25 mouse cellular contexts compared by ENCODE assay signal in the genomic region with DNA sequence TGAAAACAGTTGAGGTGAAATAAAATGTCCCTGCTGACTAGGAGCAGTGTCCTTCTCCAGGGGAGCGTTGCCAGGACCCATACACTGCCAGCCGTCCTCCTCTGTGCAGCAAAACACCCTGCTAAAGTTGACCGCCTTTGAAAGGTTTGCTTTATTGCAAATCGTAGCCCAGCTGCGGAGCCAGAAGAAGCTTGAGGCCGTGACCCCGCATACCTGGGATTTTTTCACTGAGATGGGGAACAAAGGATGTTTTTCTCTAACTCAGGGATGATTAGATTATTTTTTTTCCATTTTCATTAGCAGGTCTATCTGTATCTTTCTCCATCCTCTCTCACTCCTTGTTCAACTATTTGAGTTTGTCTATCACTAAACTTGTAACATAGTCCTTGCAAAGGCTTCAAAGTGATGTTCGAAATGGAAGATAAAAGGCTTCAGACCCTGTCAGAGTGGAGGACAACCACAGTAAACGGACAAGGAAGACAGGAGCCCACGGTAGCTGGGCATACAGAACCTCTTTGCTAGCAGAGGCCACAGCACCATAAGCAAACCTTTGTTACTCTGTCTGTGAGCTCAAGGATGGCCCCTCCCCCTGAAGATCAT. TPM values are rescaled to one million over a fixed set of nuclear protein-coding genes. Genes with fewer than 3 reads are reported as not detected.
DNase-seq lines count a peak whose midpoint lies in the region; ATAC-seq lines count a peak whose summit lies in the region.
"Had no signal": no experiment of that assay in that cellular context is flagged by ENCODE, and none has a peak within 500 bp of the region (broad histone marks: within the 10 kb centered on the region; RNA-seq: fewer than 3 reads in every experiment).

No protein-coding gene starts in this region.

- no peaks in the 10 kb centered on the region for H3K27me3 ChIP-seq in forebrain, embryonic 10.5 days (ENCODE audit: poor library complexity, severe bottlenecking)
- H3K27me3 ChIP-seq in forebrain, embryonic 16.5 days (replicated peaks; ENCODE audit: control insufficient read depth, insufficient read depth, low read length): no peaks in the 10 kb centered on the region
- H3K27me3 ChIP-seq: forebrain, embryonic 15.5 days; limb, embryonic 13.5 days; midbrain, embryonic 12.5 days had no signal

- no peak for ATAC-seq in forebrain, embryonic 16.5 days
- ATAC-seq: forebrain, embryonic 15.5 days; hindbrain, postnatal 0 days had no signal

- no peak overlapping the region for H3K4me3 ChIP-seq in forebrain, embryonic 10.5 days
- no peak overlapping the region for H3K4me3 ChIP-seq in forebrain, embryonic 16.5 days (replicated peaks; ENCODE audit: low read length)
- H3K4me3 ChIP-seq: forebrain, embryonic 15.5 days; left cerebral cortex, adult 2 months; limb, embryonic 13.5 days; midbrain, embryonic 12.5 days had no signal

- H3K27ac ChIP-seq in forebrain, embryonic 10.5 days: peak overlapping the region; percentile 74
- H3K27ac ChIP-seq in forebrain, embryonic 16.5 days (ENCODE audit: low read length): no peak overlapping the region
- H3K27ac ChIP-seq: forebrain, embryonic 15.5 days; hindbrain, postnatal 0 days; left cerebral cortex, adult 2 months; limb, embryonic 13.5 days; liver, embryonic 14.5 days; midbrain, embryonic 12.5 days had no signal

- no peak overlapping the region for H3K4me2 ChIP-seq in forebrain, embryonic 16.5 days (ENCODE audit: low read length)
- H3K4me2 ChIP-seq: forebrain, embryonic 15.5 days; limb, embryonic 13.5 days; midbrain, embryonic 12.5 days had no signal

- DNase-seq in forebrain, embryonic 10.5 days (ENCODE audit: extremely low spot score, low spot score): peak; percentile 20
- peak; percentile 8 for DNase-seq in kidney, postnatal 10 days
- no peak for DNase-seq in kidney, adult 9 months
- peak; percentile 76 for DNase-seq in embryo, embryonic 10 days (ENCODE audit: low spot score)
- peak; percentile 43 for DNase-seq in forelimb bud, embryonic 11.5 days (ENCODE audit: low read depth, low spot score)
- no peak for DNase-seq in left cerebral cortex, adult 18-20 months (ENCODE audit: low spot score in 2 of 2)
- DNase-seq in adipocyte (ENCODE audit: low spot score): no peak
- DNase-seq: adrenal gland, postnatal 36 days; cerebellum, adult 8-10 months; kidney, adult 8-10 months; lung, postnatal 14 days had no signal

- WGBS in forebrain, embryonic 10.5 days: 25% methylated on average over 10 of the region's 10 CpGs
- 32% methylated on average over 10 of the region's 10 CpGs for WGBS in forebrain, embryonic 16.5 days

- H3K4me1 ChIP-seq in forebrain, embryonic 10.5 days: peaks cover 15% of the 10 kb centered on the region
- H3K4me1 ChIP-seq in forebrain, embryonic 16.5 days (replicated peaks; ENCODE audit: control insufficient read depth, insufficient read depth, low read length): no peaks in the 10 kb centered on the region
- H3K4me1 ChIP-seq: forebrain, embryonic 15.5 days had no signal

- no peaks in the 10 kb centered on the region for H3K36me3 ChIP-seq in forebrain, embryonic 10.5 days (replicated peaks)
- H3K36me3 ChIP-seq in forebrain, embryonic 16.5 days (ENCODE audit: control insufficient read depth, insufficient read depth): no peaks in the 10 kb centered on the region
- H3K36me3 ChIP-seq: forebrain, embryonic 15.5 days; limb, embryonic 13.5 days; midbrain, embryonic 12.5 days had no signal

- no peaks in the 10 kb centered on the region for H3K9me3 ChIP-seq in forebrain, embryonic 10.5 days
- H3K9me3 ChIP-seq in forebrain, embryonic 16.5 days (ENCODE audit: control insufficient read depth, low read length): no peaks in the 10 kb centered on the region
- H3K9me3 ChIP-seq: forebrain, embryonic 15.5 days; limb, embryonic 13.5 days; midbrain, embryonic 12.5 days had no signal

- H3K9ac ChIP-seq in forebrain, embryonic 16.5 days (replicated peaks; ENCODE audit: low read depth, low read length): no peak overlapping the region
- H3K9ac ChIP-seq: forebrain, embryonic 15.5 days; limb, embryonic 13.5 days; liver, embryonic 14.5 days; midbrain, embryonic 12.5 days had no signal

RNA-seq across cellular contexts. Expression of a gene that starts 38.6 kb away (rescaled TPM):
- polyA plus RNA-seq in forebrain, embryonic 10.5 days (2016; fragmentation: Nextera tagmentation; extraction: Ambion mirVana): not detected in 2 replicates
- not detected in 2 replicates for polyA plus RNA-seq in forebrain, embryonic 16.5 days (2015; fragmentation: Nextera tagmentation; extraction: Ambion mirVana)
- not detected for total RNA-seq in left cerebral cortex, adult 18-20 months (2021)
- total RNA-seq: adrenal gland, postnatal 36 days; common myeloid progenitor, adult 5-6 weeks; gastrocnemius, adult 8-10 months; heart, postnatal 10 days; hindbrain, postnatal 0 days; layer of hippocampus, adult 8-10 months; left cerebral cortex, adult 2 months had no signal
- polyA plus RNA-seq: forebrain, embryonic 15.5 days; hindbrain, postnatal 0 days; limb, embryonic 13.5 days; liver, embryonic 14.5 days; midbrain, embryonic 12.5 days; spleen, adult 2 months; stomach, embryonic 16.5 days; thymus, postnatal 0 days had no signal

Comparison
In these comparisons a context has a peak if more than half of its experiments do, and no peak if none do; other contexts are left out.
1. DNase-seq: peak in forebrain, embryonic 10.5 days (single experiment), kidney, postnatal 10 days (single experiment), embryo, embryonic 10 days (single experiment) and forelimb bud, embryonic 11.5 days (single experiment); none in kidney, adult 9 months (single experiment), left cerebral cortex, adult 18-20 months (0 of 2) and adipocyte (single experiment).